Mouse (Mus musculus) heart, embryonic 15.5 days (tissue): ENCODE results near the gene Mcl1. TPM values are rescaled to one million over a fixed set of nuclear protein-coding genes. Genes with fewer than 3 reads are reported as not detected.
"Not testable (repeated sequence)": the region's sequence is repeated elsewhere in the genome, so short reads cannot be mapped to it uniquely, and the experiment has no call there.

Source experiments
- ATAC-seq: fragments of 200-750 bp; cut with Nextera tagmentation; replicated peaks from 2 replicates; pipeline ENCODE4 v1.8.0; 2017; ENCODE audit warnings: low read depth, moderate TSS enrichment; ENCODE audit not compliant: insufficient number of reproducible peaks, insufficient read depth, low FRiP score
- H3K27ac ChIP-seq: fragments of 300-500 bp; sonication (generic); 2 replicates; pipeline ENCODE4 v1.5.1; 2015; ENCODE audit warnings: mild to moderate bottlenecking, inconsistent platforms
- H3K27me3 ChIP-seq: fragments of 300-500 bp; sonication (generic); 2 replicates; pipeline ENCODE4 v1.6.1; 2015; ENCODE audit warnings: inconsistent platforms
- H3K36me3 ChIP-seq: fragments of 300-500 bp; sonication (generic); 2 replicates; pipeline ENCODE4 v1.6.1; 2015; ENCODE audit warnings: mild to moderate bottlenecking, inconsistent platforms
- H3K4me1 ChIP-seq: fragments of 300-500 bp; sonication (generic); replicated peaks from 2 replicates; pipeline ENCODE4 v1.6.1; 2015; ENCODE audit warnings: inconsistent platforms
- H3K4me2 ChIP-seq: fragments of 300-500 bp; sonication (generic); 2 replicates; pipeline ENCODE4 v1.6.1; 2015; ENCODE audit warnings: inconsistent platforms, mild to moderate bottlenecking, moderate library complexity
- H3K4me3 ChIP-seq: fragments of 300-500 bp; sonication (generic); 2 replicates; pipeline ENCODE4 v1.5.1; 2015; ENCODE audit warnings: mild to moderate bottlenecking, inconsistent platforms
- H3K9ac ChIP-seq: fragments of 300-500 bp; sonication (generic); 2 replicates; pipeline ENCODE4 v1.6.1; 2015; ENCODE audit warnings: mild to moderate bottlenecking, inconsistent platforms
- H3K9me3 ChIP-seq: fragments of 300-500 bp; sonication (generic); replicated peaks from 2 replicates; pipeline ENCODE4 v1.6.1; 2016; ENCODE audit warnings: inconsistent platforms
- WGBS: fragments of 180-500 bp; shearing (Covaris S2); methylation state at CpG from one replicate; pipeline ENCODE4 v1.1.7; 2015; ENCODE audit warnings: mixed read lengths; 5-methylcytosine and 5-hydroxymethylcytosine counted together
- polyA plus RNA-seq: library from polyadenylated mRNA; unstranded; fragments of >200 nt; fragmentation: Nextera tagmentation; extraction: Ambion mirVana; gene quantifications from 2 replicates; pipeline ENCODE4 v1.2.1, GENCODE M21; 2015

The Mcl1 gene
- polyA plus RNA-seq, result 38.4 and 45.4 TPM in 2 replicates

GRCm38 (mm10) chr3:95658236-95658867 lies at the start of gene Mcl1:
Gene Mcl1 (plus strand): TSS chr3:95658788.
- ATAC-seq, result peak; percentile 94
- Histone ChIP-seq H3K27ac (peak within 1 kb of the TSS; percentile 98), H3K4me3 (peak within 1 kb of the TSS; percentile 69), H3K9me3 (no peaks in the 10 kb centered on the region), H3K9ac (peak within 1 kb of the TSS; percentile 98), H3K4me2 (peak within 1 kb of the TSS; percentile 73), H3K36me3 (peaks cover 14% of the 10 kb centered on the region; the same call in 1 of the 2 replicates), H3K4me1 (peaks cover 43% of the 10 kb centered on the region), H3K27me3 (no peaks in the 10 kb centered on the region)
- WGBS, result under 1% methylated on average over 43 of the region's 43 CpGs

- Histone ChIP-seq H3K9ac (no peak overlapping the region), H3K4me3 (no peak overlapping the region), H3K27me3 (no peaks in the 10 kb centered on the region), H3K9me3 (no peaks in the 10 kb centered on the region), H3K27ac (no peak overlapping the region), H3K4me2 (no peak overlapping the region), H3K4me1 (peaks cover 6% of the 10 kb centered on the region), H3K36me3 (peaks cover 27% of the 10 kb centered on the region)
- 57% methylated on average over 3 of the region's 3 CpGs for WGBS
- ATAC-seq, result no peak
Observed at GRCm38 (mm10) chr3:95609195-95609594, 49.4 kb upstream of the Mcl1 start.

- H3K4me1 ChIP-seq, result no peaks in the 10 kb centered on the region; the same call in 1 of the 2 replicates
- H3K4me2 ChIP-seq, result no peak overlapping the region
- 100% methylated on average over 1 of the region's 1 CpGs for WGBS
- no peaks in the 10 kb centered on the region for H3K27me3 ChIP-seq
- H3K9ac ChIP-seq, result no peak overlapping the region
- H3K36me3 ChIP-seq, result peaks cover 27% of the 10 kb centered on the region
- ATAC-seq, result no peak
- no peak overlapping the region for H3K27ac ChIP-seq
- H3K9me3 ChIP-seq, result no peaks in the 10 kb centered on the region
- H3K4me3 ChIP-seq, result no peak overlapping the region
Observed at GRCm38 (mm10) chr3:95613996-95614395, 44.6 kb upstream of the Mcl1 start.

- Histone ChIP-seq H3K9me3 (no peaks in the 10 kb centered on the region), H3K4me2 (no peak overlapping the region), H3K27me3 (no peaks in the 10 kb centered on the region), H3K27ac (no peak overlapping the region), H3K4me1 (no peaks in the 10 kb centered on the region), H3K4me3 (no peak overlapping the region), H3K36me3 (peaks cover 26% of the 10 kb centered on the region), H3K9ac (no peak overlapping the region)
- no peak for ATAC-seq
- 58% methylated on average over 1 of the region's 1 CpGs for WGBS
Observed at GRCm38 (mm10) chr3:95618511-95618910, 40.1 kb upstream of the Mcl1 start.

DNA sequence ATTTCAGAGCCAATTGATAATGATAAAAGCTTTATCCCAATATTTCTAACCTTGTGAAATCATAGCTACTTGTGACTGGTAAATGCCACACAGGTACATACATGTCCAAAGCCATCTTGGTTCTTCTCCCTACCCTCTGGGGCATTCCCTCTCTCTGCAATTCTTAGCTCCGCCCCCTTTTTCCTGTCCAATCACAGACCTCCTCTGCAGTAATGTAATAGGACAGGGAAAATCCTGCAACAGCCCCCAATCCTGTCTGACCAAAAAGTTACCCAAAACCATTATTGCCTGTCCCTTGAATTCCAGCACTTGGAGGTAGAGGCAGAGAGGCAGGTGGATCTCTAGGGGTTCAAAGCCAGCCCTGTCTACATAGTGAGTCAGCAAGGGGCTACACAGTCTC lies 37.3 kb upstream of the Mcl1 start:
- H3K4me3 ChIP-seq, result no peak overlapping the region
- H3K4me2 ChIP-seq, result no peak overlapping the region
- H3K27ac ChIP-seq, result no peak overlapping the region
- no peak for ATAC-seq
- no peaks in the 10 kb centered on the region for H3K9me3 ChIP-seq
- H3K4me1 ChIP-seq, result peaks cover 10% of the 10 kb centered on the region
- H3K9ac ChIP-seq, result no peak overlapping the region
- 65% methylated on average over 1 of the region's 1 CpGs for WGBS
- H3K27me3 ChIP-seq, result no peaks in the 10 kb centered on the region
- peaks cover 26% of the 10 kb centered on the region for H3K36me3 ChIP-seq

DNA sequence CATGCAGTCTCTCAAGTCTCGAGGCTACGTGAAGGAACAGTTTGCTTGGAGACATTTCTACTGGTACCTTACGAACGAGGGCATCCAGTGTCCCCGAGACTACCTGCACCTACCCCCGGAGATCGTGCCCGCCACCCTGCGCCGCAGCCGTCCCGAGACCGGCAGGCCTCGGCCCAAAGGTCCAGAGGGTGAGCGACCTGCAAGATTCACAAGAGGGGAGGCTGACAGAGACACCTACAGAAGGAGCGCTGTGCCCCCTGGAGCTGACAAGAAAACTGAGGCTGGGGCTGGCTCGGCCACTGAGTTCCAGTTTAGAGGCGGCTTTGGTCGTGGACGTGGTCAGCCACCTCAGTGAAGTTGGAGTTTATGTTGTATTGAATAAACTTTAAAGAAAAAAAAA lies 36.2 kb upstream of the Mcl1 start:
- not testable (repeated sequence) for H3K4me2 ChIP-seq, H3K9me3 ChIP-seq, H3K27me3 ChIP-seq, H3K9ac ChIP-seq, H3K27ac ChIP-seq, H3K4me3 ChIP-seq, ATAC-seq
- Histone ChIP-seq H3K36me3 (peaks cover 29% of the 10 kb centered on the region), H3K4me1 (peaks cover 13% of the 10 kb centered on the region)
- WGBS, result 88% methylated on average over 20 of the region's 20 CpGs

DNA sequence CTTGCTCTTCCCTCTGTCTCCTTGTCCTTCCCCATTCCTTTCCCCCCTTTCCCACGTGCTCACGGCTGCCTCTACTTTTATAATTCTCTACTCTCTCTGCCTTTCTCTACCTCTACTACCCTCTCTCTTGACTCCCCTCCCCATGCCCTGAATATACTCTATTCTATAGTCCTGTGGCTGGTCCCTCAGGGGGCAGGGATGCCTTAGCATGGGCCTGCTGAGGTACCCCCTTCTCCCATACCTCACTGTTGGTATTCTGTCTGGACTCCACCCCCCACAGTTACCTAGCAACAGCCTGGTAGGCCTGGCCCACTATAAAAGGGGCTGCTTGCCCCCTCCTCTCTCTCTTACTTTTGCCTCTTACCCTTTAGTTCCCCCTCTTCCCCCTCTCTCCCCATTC lies 35.0 kb upstream of the Mcl1 start:
- no peak overlapping the region for H3K4me2 ChIP-seq
- peaks cover 30% of the 10 kb centered on the region for H3K36me3 ChIP-seq
- ATAC-seq, result no peak
- no peak overlapping the region for H3K27ac ChIP-seq
- H3K4me1 ChIP-seq, result peaks cover 13% of the 10 kb centered on the region
- no peaks in the 10 kb centered on the region for H3K9me3 ChIP-seq
- 54% methylated on average over 2 of the region's 2 CpGs for WGBS
- no peak overlapping the region for H3K4me3 ChIP-seq
- no peaks in the 10 kb centered on the region for H3K27me3 ChIP-seq
- no peak overlapping the region for H3K9ac ChIP-seq

GRCm38 (mm10) chr3:95623991-95624515 lies 34.5 kb upstream of the Mcl1 start:
- Histone ChIP-seq H3K4me2 (peak overlapping the region; percentile 68), H3K27ac (peak overlapping the region; percentile 87), H3K4me3 (peak overlapping the region; percentile 80), H3K9ac (0 out of 2 replicates have a peak overlapping the region, but pooled peaks have one; percentile 58), H3K36me3 (peaks cover 35% of the 10 kb centered on the region), H3K4me1 (peaks cover 13% of the 10 kb centered on the region)
- WGBS, result 72% methylated on average over 5 of the region's 5 CpGs
- H3K9me3 ChIP-seq, ATAC-seq, H3K27me3 ChIP-seq: not testable (repeated sequence)

DNA sequence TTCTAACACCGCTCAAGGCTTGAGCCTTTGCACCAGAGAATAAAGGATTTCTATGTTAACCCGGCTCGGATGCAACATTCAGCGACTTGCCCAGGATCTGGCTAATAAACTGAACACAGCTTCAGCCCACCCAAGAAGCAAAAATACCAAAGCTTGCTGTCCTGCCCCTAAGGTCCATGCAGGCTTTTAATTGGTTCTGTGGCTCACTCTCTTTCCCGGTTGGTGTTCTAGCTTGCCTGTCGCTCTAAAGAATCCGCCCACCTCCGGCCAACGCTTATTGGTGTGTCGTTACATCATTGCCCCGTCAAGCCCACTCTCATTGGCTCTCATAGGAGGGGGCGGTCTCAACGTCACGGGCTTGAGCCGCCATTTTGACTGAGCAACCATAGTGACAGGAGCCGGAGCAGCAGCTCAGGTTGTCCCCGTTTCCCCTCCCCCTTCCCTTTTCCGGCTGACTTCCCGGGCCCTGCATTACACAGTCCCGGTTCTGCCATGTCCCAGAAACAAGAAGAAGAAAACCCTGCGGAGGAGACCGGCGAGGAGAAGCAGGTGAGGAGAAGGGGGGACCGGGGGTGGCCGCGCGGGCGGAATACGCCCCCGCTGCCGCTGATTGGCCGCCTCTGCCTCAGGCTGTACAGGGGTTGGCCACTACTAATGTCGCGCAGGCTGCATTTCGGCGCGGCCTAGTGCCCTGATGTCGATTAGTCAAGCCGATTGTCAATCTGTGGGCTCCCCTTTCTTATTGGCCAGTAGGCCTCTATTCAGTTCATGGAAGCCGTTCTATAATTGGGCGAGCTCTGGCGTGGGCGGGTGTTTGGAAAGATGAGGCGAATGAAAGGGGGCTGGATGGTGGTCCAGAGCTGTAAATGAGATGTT lies 33.7 kb upstream of the Mcl1 start, which contains the start of gene Ensa:
TSS of gene Ensa (plus strand) at position 366 of the 876 bp plus-strand sequence.
- ATAC-seq, result peak; percentile 98
- Histone ChIP-seq H3K36me3 (peaks cover 40% of the 10 kb centered on the region), H3K4me3 (peak within 1 kb of the TSS; percentile 80), H3K4me1 (peaks cover 13% of the 10 kb centered on the region), H3K9me3 (no peaks in the 10 kb centered on the region), H3K27me3 (no peaks in the 10 kb centered on the region), H3K4me2 (peak within 1 kb of the TSS; percentile 74), H3K27ac (peak within 1 kb of the TSS; percentile 88), H3K9ac (peak within 1 kb of the TSS; percentile 62)
- under 1% methylated on average over 44 of the region's 44 CpGs for WGBS

GRCm38 (mm10) chr3:95627763-95628162 lies 30.8 kb upstream of the Mcl1 start:
- H3K9me3 ChIP-seq, result no peaks in the 10 kb centered on the region
- H3K4me1 ChIP-seq, result peaks cover 15% of the 10 kb centered on the region
- no peak overlapping the region for H3K4me3 ChIP-seq
- no peak overlapping the region for H3K4me2 ChIP-seq
- 80% methylated on average over 5 of the region's 5 CpGs for WGBS
- H3K36me3 ChIP-seq, result peaks cover 60% of the 10 kb centered on the region
- H3K9ac ChIP-seq, result no peak overlapping the region
- no peak for ATAC-seq
- no peak overlapping the region for H3K27ac ChIP-seq
- H3K27me3 ChIP-seq, result no peaks in the 10 kb centered on the region

GRCm38 (mm10) chr3:95629755-95630154 lies 28.8 kb upstream of the Mcl1 start:
- no peaks in the 10 kb centered on the region for H3K9me3 ChIP-seq
- 77% methylated on average over 4 of the region's 4 CpGs for WGBS
- H3K27me3 ChIP-seq, result no peaks in the 10 kb centered on the region
- H3K36me3 ChIP-seq, result peaks cover 73% of the 10 kb centered on the region
- H3K9ac ChIP-seq, result no peak overlapping the region
- no peak overlapping the region for H3K4me3 ChIP-seq
- peaks cover 14% of the 10 kb centered on the region for H3K4me1 ChIP-seq
- ATAC-seq, result no peak
- no peak overlapping the region for H3K27ac ChIP-seq
- no peak overlapping the region for H3K4me2 ChIP-seq
